Mouse (Mus musculus): ENCODE measurements at regions not wholly inside any gene's neighbourhood (a gene's known extent, or its start where the extent isn't known, plus 50 kb on each side); places are given as distances from the start of the nearest gene placed in this dataset.

DNA sequence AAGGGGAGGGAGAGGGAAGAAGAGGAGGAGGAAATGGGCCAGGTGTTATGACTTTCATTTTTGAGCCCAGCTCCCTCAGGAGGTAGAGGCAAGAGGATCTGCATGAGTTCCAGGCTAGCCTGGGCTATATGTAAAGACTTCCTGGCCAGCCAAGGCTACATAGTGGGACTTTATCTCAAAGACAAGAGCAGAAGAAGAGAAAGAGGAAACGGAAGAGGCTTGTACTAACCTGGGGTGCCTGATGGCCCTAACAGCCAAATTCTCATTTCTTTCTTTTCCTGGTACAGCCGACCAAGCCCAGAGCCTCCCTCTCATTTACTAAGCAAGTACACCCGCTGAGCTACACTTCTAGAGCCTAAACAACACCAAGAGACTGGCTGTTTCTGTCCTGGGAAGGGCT lies 56.0 kb upstream of the Slc2a1 start:
- TF ChIP-seq TAL1 (IDR thresholded peaks at IDR 0.05; ENCODE audit: low read length) (no peak), GATA1 (IDR thresholded peaks at IDR 0.05; ENCODE audit: low read length) (no peak)

All from erythroblast, embryonic 14.5 days (primary cell).